In the genomic region with DNA sequence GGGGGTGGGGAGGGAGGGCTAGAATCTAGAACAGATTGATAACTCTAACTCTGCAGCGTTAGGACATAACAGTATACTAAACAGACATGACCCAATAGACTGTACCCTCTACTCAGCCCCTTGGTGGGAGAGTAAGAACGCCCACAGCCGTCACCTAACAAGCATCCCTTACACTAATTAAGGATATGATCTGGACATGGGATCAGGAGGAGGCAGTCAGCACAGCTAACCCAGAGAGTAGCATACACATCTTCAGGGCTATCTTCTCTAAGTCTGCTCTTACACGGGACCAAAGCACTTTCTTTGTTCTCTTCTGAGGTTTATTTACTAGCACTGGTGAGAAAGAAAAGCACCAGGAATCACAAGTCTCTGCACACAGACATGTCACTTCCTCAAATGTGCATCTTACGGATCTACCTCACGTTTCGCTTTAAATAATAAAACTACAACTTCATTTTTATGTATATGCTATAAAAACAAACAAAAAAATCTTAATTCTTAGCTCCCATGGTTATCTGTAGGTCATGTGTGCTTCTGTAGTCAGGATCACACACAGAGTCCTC, we compare ENCODE assay signal across 23 mouse cellular contexts.
DNase-seq lines count a peak whose midpoint lies in the region; ATAC-seq and TF ChIP-seq lines count a peak whose summit lies in the region.
"Had no signal": no experiment of that assay in that cellular context is flagged by ENCODE, and none has a peak within 500 bp of the region (broad histone marks: within the 10 kb centered on the region; RNA-seq: fewer than 3 reads in every experiment).

No protein-coding gene starts in this region.

- no peak for TF ChIP-seq CTCF in layer of hippocampus, adult 2 months (conservative IDR thresholded peaks at IDR 0.05)

- H3K4me2 ChIP-seq in midbrain, embryonic 13.5 days (replicated peaks), result no peak overlapping the region
- H3K4me2 ChIP-seq in forebrain, embryonic 14.5 days (ENCODE audit: low read length), result peak overlapping the region; percentile 52
- H3K4me2 ChIP-seq: embryonic facial prominence, embryonic 15.5 days; heart, embryonic 13.5 days; hindbrain, embryonic 12.5 days; kidney, embryonic 15.5 days; midbrain, embryonic 11.5 days had no signal

- no peaks in the 10 kb centered on the region for H3K36me3 ChIP-seq in midbrain, embryonic 10.5 days
- no peaks in the 10 kb centered on the region for H3K36me3 ChIP-seq in midbrain, embryonic 13.5 days
- no peaks in the 10 kb centered on the region for H3K36me3 ChIP-seq in forebrain, embryonic 14.5 days (ENCODE audit: control insufficient read depth, insufficient read depth, low read length)
- H3K36me3 ChIP-seq: embryonic facial prominence, embryonic 15.5 days; heart, embryonic 13.5 days; hindbrain, embryonic 12.5 days; kidney, embryonic 15.5 days; limb, embryonic 10.5 days had no signal

- no peaks in the 10 kb centered on the region for H3K27me3 ChIP-seq in midbrain, embryonic 10.5 days (ENCODE audit: low read depth, poor library complexity, severe bottlenecking)
- H3K27me3 ChIP-seq in midbrain, embryonic 13.5 days, result no peaks in the 10 kb centered on the region
- H3K27me3 ChIP-seq in forebrain, embryonic 14.5 days (replicated peaks; ENCODE audit: control insufficient read depth, insufficient read depth, low read length), result no peaks in the 10 kb centered on the region
- H3K27me3 ChIP-seq: embryonic facial prominence, embryonic 15.5 days; heart, embryonic 13.5 days; hindbrain, embryonic 12.5 days; kidney, embryonic 15.5 days had no signal

- no peak overlapping the region for H3K4me3 ChIP-seq in layer of hippocampus, adult 2 months
- H3K4me3 ChIP-seq in midbrain, embryonic 10.5 days, result no peak overlapping the region
- H3K4me3 ChIP-seq in midbrain, embryonic 13.5 days (replicated peaks), result no peak overlapping the region
- no peak overlapping the region for H3K4me3 ChIP-seq in forebrain, embryonic 14.5 days (ENCODE audit: low read depth, low read length)
- H3K4me3 ChIP-seq: embryonic facial prominence, embryonic 15.5 days; heart, adult 2 months; heart, embryonic 13.5 days; hindbrain, embryonic 12.5 days; kidney, embryonic 15.5 days; limb, embryonic 10.5 days had no signal

- H3K9ac ChIP-seq in midbrain, embryonic 13.5 days (replicated peaks), result no peak overlapping the region
- H3K9ac ChIP-seq in forebrain, embryonic 14.5 days (ENCODE audit: low read length), result no peak overlapping the region
- H3K9ac ChIP-seq: embryonic facial prominence, embryonic 15.5 days; heart, embryonic 13.5 days; hindbrain, embryonic 12.5 days; kidney, embryonic 15.5 days had no signal

- peaks cover 40% of the 10 kb centered on the region for H3K4me1 ChIP-seq in midbrain, embryonic 10.5 days
- H3K4me1 ChIP-seq in midbrain, embryonic 13.5 days (replicated peaks), result peaks cover 28% of the 10 kb centered on the region
- H3K4me1 ChIP-seq in forebrain, embryonic 14.5 days (ENCODE audit: control insufficient read depth, insufficient read depth, low read length), result peaks cover 32% of the 10 kb centered on the region

- DNase-seq in layer of hippocampus, adult 2 months (ENCODE audit: low spot score in 2 of 2), result no peak
- no peak for DNase-seq in layer of hippocampus, adult 8-10 months (ENCODE audit: low spot score in 2 of 2)
- no peak for DNase-seq in midbrain, embryonic 10.5 days (ENCODE audit: low spot score)
- DNase-seq in forebrain, embryonic 14.5 days (ENCODE audit: low spot score), result no peak
- no peak for DNase-seq in thymus, postnatal 0 days (ENCODE audit: low spot score)
- DNase-seq in cerebellum, adult 9-10 months, result no peak
- DNase-seq: adrenal gland, postnatal 10 days; cerebellum, adult 2 months; gastrocnemius, postnatal 36 days; heart, adult 2 months; heart, postnatal 14 days; kidney, adult 11 months; kidney, postnatal 36 days; layer of hippocampus, adult 9-11 months; liver; thymus, postnatal 25 days had no signal

- peak overlapping the region; percentile 82; the same call in 1 of the 2 replicates for H3K27ac ChIP-seq in layer of hippocampus, adult 2 months
- H3K27ac ChIP-seq in midbrain, embryonic 10.5 days (replicated peaks), result peak overlapping the region; percentile 18; the same call in 1 of the 2 replicates
- no peak overlapping the region for H3K27ac ChIP-seq in midbrain, embryonic 13.5 days
- peak overlapping the region; percentile 87; the same call in 1 of the 2 replicates for H3K27ac ChIP-seq in forebrain, embryonic 14.5 days (ENCODE audit: low read depth, low read length)
- H3K27ac ChIP-seq: embryonic facial prominence, embryonic 15.5 days; heart, embryonic 13.5 days; hindbrain, embryonic 12.5 days; limb, embryonic 10.5 days had no signal

- 84% methylated on average over 7 of the region's 7 CpGs for WGBS in midbrain, embryonic 10.5 days
- 75% methylated on average over 7 of the region's 7 CpGs for WGBS in midbrain, embryonic 13.5 days
- 69% methylated on average over 7 of the region's 7 CpGs for WGBS in forebrain, embryonic 14.5 days

- no peak for ATAC-seq in midbrain, embryonic 13.5 days
- no peak for ATAC-seq in forebrain, embryonic 14.5 days

- no peaks in the 10 kb centered on the region for H3K9me3 ChIP-seq in midbrain, embryonic 10.5 days (replicated peaks)
- H3K9me3 ChIP-seq in midbrain, embryonic 13.5 days, result no peaks in the 10 kb centered on the region
- no peaks in the 10 kb centered on the region for H3K9me3 ChIP-seq in forebrain, embryonic 14.5 days (replicated peaks; ENCODE audit: control insufficient read depth, low read length)
- H3K9me3 ChIP-seq: embryonic facial prominence, embryonic 15.5 days; heart, embryonic 13.5 days; hindbrain, embryonic 12.5 days; kidney, embryonic 15.5 days; limb, embryonic 10.5 days had no signal
